Mouse (Mus musculus): ENCODE measurements around the gene 9530077C05Rik.
"Not testable (repeated sequence)": the region's sequence is repeated elsewhere in the genome, so short reads cannot be mapped to it uniquely, and the experiment has no call there.

The 9530077C05Rik gene

DNA sequence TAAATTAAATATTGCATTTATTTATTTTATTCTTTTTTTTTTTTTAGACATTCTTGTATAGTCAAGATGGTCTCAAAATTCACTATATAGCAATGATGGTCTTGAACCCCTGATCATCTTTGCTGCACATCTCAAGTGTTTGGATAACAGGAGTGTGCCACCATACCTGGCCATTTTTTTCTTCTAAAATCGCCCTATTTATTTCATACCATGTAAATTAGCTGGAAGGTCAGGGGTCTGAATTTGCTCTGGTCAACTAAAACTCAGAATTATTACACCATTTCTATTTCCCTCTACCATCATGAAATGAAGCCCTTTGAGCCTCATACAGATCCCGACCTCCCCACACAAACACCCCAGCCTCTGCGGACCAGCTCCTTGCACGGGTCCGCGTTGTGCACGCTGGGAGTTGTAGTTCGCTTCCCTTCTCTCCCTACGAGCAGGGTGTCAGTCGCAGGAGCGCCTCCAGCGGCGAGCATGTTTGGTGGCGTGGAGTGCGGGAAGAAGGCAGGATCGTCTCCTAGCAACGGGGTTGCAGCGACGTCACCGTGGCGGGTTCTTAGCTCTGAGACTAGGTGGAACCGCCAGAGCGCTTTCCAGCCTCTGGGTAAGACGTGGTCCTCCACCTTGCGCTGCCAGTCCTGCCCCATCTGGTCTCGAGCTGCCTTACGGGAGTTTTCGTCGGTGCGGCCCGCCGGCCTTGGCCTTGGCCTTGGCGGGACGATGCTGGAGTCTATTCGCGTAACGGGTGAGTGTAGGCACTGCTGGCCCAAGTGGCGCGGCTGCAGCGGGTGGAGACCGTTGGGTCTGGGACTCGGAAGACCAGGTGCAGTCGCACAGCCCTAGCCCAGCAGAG is at the start of gene 9530077C05Rik:
Gene 9530077C05Rik (plus strand): TSS at position 512 of the 856 bp plus-strand sequence.
- DNase-seq = peak; percentile 98

DNA sequence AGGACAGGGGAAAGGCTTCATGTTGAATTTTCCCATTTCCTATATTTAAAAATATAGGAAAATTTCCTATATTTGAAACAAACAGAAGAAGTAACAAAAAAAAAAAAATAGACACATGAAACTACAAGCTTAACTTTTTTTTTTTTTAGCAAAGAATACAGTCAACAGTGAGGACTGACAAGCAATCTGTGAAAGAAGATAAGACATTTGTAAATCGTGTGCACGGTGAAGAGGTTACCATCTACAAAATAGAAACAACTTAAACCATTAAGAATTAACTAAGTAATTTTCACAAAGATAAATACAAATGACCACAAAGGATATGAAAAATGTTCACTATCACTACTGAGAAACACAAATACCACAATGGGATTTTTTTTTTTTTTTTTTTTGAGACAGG is 45.1 kb upstream of the 9530077C05Rik start:
- no peak for DNase-seq

DNA sequence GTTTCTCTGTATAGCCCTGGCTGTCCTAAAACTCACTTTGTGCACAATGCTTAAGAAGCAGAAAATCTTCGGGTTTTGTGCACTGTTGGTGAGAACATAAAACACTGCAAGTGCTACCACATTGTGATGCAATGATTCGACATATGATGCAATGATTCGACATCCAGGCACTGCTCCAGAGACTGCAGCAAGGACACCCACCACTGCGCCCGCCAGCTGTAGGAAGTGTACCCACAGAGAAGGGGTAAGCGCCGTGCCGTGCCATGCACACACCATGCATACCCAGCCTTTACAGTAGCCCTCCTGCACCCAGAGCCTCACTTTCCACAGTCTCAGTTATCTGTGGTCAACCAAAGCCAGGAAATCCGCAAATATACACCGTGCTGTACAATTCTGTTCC is 44.7 kb upstream of the 9530077C05Rik start:
- no peak for DNase-seq

DNA sequence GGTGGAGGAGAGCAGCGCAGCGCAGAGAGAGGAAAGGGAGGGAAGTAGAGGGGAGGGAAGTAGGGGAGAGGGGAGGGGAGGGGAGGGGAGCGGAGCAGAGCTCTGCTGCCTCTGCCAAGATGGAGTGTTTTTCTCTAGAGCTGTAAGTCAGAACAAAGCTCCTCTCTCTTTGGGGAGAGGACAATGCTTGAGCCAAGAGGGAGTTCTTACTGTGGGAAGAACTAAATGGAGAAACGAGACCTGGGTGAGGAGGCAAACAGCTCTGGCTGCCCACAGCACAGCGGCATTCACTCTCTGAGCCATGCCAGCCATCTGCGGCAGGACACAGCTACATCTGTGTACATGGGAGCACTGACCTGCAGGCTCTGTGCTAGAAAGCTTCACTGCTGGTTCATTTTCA is 43.3 kb upstream of the 9530077C05Rik start:
- DNase-seq = no peak

DNA sequence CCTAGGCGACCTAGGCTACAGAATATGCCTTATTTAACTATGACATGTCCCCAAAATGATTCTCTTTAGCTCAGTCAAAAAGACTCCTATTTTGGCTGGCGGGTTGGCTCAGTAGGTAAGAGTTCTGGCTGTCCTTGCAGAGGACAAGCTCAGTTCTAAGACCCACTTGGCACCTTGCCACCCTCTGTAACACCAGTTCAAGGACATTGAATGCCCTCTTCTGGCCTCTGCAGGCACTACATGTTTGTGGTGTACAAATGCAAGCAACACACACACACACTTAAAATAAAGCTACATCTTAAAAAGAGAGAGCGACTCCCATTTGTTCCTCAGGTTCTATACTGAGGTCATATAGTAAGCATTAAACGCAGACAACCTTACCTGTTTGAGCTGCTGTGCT is 38.6 kb upstream of the 9530077C05Rik start:
- DNase-seq = peak; percentile 53

DNA sequence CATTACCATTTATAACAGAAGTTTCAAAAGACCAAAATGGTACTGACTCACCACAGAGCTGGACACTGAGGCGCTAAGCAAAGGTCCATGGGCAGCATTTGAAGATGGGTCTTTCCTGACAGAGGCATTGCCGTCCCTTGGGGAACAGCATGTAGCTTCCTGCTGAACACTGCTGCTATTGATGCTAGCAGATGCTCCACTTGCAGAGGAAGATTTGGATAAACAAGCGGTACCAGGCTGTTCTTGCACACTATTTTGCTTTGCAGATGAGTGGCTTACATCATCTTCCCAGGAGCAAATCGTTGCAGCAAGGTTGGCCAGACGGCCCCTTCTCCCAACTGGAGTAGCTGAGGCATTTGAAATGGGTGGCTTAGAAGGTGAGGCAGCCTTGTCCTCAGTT is 35.2 kb upstream of the 9530077C05Rik start:
- DNase-seq = no peak

DNA sequence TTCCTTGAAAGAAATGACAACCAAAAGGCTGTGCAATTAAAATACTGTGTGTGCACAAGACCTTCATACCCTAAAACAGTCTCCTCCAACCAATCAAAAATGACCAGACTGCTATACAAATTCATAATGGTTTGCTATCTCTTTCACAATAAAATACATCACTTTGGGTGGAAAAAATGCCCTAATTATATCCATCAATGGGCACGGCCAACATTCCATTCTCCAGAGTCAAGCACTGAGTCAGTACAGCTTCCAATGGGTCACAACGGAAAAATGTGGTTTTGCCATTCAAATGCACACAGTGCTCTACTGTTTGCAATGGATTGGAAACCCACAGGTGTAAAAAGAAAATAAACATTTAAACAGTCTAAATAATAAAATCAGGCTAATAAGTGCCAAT is 25.4 kb upstream of the 9530077C05Rik start:
- no peak for DNase-seq

DNA sequence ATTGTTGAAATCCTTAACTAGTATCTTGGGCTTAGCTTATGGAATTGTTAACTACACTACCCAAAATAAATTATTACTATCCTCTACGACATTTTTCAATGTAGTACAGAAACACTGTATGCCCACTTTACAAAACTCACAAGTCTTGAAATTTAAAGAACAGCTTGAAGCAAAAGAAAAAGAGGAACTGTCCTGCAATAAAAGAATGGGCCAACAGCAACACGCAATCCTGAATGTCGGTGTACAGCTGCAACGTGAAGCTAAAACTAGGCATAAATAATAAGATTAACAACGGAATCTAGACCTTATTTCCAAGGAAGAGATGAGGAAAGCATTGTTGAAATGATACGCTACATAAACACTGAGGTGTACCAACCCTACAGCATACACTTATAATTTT is 23.4 kb upstream of the 9530077C05Rik start:
- DNase-seq = no peak

DNA sequence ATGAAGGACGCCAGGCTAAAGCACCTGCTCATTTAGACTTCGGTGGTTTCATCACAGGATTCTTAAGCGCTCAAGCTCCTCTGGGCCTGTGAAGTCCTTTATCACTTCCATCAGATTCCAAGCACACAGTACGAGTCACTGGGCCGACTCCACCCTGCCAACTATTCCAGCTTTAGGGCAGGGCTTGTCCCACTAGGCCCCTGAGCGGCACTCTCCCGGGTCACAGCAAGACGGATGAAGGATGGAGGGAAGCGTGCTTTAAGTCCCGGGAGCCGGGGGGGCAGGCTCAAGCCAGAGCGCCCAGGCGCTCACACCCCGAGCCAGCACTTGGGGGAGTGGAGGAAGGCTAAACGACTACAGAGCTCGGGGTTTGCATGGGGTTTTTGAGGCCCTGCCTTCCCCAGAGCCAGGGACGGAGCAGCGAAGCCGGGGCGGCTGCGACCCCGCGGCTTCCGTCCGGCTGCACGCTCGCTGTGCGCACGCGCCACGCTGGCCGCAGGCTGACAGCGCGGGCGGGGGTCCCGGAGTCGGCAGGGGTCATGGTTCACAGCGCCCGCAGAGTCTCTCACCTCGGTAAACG is 22.8 kb upstream of the 9530077C05Rik start:
- DNase-seq = no peak

DNA sequence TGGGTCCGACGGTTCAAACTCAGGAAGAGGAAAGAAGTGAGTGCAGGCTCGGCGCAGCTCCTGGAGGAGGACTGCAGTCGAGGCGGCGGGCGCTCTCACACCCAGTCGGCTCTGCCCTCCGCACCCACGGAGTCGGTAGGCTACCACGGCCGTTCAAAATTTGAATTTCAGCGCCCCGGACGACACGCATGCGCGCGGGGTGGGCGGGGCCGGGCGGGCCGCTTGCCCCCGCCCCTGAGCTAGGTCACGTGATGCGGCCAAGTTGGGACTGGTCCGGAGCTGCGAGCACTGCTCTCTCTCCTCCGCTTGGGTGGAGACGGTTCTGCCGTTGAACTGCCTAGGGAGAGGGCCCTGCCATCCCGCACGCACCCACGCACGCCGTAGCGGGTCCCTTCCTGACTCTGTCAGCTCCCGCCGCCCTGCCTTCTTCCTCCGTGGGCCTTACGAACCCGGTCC is 22.3 kb upstream of the 9530077C05Rik start, which contains the start of gene Anln:
Gene Anln (minus strand): TSS at position 168 of the 456 bp plus-strand sequence.
- DNase-seq = peak; percentile 95

DNA sequence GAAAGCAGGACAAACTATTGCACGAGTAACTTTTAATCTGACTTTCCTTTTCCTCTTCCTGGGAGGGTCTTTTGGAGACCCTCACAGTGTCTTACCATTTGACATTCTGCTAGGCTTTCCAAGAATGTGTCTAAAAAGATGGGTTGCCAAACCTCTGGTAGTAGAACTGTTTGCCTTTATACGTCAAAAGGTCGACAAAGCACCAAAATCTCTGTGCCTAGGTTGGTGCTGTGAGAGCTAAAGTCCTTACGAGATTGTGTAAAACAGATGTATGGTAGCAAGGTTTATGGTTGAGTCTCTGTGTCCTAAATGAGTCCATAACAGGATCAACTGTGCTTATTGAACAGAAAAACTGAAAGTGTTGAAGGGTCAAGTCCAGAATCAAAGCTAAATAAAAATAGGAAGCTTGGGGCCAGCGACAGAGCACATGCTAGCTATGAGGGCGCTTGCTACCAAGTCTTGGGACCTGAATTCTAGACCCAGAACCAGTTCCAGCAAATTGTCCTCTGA is 21.5 kb upstream of the 9530077C05Rik start:
- DNase-seq = no peak

DNA sequence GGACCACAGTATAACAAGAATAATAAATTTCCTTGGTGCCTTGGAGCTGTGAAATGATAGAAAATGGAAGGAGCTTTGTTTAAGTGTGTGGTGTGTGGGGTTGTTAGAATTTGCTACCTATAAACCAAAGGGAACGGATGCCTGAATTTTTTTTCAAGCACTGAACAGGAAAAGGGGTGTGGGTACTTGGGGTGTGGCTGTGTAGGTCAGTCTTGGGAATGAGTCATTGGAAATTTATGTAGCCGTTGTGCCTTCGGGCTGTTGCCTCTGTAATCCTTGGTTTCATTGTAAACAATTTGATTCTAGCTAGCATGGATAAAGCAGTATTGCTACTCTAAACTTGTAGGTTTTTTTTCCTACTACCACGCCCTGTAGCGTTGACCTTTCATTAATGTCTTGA is 20.9 kb upstream of the 9530077C05Rik start:
- no peak for DNase-seq

DNA sequence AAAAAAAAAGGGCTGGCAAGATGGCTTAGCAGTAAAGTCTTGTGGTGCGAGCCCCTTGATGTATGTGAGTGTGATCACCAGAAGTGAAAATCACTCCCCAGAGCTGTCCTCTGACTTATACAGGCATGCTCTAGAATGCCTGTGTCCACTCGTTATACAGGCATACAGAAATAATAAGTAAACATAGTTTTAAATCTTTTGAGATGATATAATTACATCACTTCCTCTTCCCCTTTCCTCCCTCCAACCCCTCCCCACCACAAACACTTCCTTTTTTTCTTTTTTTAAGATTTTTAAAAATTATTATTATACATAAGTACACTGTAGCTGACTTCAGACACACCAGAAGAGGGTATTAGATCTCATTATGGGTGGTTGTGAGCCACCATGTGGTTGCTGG is 16.6 kb upstream of the 9530077C05Rik start:
- no peak for DNase-seq

DNA sequence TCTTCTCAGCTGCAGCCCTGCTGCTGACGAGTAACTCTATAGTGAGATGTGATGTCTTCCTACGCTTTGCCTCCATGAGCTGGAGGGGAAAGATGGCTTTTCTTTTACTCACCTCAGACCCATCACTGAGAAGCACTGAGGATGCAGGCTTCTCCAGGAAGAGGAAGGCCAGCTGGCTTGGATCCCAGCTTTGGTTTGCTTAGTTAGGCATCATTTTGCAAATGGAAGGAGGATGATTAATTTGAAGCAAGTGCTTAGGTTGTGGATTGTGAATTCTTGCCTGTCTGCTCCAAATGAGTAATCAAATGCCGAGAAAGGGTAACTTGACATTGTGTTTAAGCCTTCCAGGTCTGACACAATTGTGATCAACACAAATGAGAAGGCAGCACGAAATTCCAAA is 12.3 kb upstream of the 9530077C05Rik start:
- DNase-seq = no peak

DNA sequence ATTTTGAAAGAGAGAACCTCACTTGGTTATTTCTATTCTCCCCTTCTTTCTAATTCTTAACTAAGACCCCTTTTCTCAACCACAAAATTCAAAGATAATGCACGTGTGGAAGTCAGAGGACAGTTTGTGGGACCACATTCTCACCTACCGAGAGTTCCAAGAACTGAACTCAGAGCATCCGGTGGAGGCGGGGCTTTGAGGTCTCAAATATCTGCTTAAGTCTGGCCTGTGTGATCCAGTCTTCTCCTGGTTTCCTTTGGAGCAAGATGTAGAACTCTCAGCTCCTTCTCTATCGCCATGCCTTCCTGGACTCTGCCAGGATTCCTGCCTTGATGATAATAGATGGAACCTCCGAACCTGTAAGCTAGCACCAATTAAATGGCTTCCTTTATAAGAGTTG is 9.3 kb upstream of the 9530077C05Rik start:
- no peak for DNase-seq

DNA sequence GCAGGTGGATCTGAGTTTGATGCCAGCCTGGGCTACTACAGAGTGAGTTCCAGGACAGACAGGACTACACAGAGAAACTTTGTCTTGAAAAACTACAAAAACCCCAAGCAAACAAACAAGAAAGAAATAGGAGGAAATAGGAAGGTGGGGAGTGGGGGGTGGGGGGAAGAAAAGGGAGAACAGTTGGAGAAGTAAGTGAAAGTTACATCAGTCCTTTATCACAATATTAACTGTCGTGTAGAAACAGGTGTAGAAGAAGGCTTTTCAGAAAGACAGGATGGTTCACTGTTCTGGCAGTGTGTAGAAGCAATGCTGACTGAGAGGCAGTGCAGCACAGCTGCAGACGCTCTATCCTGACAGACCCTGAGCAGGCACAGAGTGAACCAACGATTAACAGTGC is 8.3 kb upstream of the 9530077C05Rik start:
- no peak for DNase-seq

DNA sequence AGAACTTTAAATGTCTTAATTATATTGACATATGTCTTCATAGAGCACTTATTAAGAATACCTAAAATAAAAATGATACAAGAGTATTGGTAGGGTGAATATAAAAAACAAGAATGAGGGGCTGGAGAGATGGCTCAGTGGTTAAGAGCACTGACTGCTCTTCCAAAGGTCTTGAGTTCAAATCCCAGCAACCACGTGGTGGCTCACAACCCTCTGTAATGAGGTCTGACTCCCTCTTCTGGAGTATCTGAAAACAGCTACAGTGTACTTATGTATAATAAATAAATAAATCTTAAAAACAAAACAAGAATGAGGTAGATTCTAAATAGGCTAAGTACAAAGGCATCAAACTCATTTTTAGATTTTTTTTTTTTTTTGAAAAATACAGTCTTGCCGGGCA is 7.8 kb upstream of the 9530077C05Rik start:
- not testable (repeated sequence) for DNase-seq

DNA sequence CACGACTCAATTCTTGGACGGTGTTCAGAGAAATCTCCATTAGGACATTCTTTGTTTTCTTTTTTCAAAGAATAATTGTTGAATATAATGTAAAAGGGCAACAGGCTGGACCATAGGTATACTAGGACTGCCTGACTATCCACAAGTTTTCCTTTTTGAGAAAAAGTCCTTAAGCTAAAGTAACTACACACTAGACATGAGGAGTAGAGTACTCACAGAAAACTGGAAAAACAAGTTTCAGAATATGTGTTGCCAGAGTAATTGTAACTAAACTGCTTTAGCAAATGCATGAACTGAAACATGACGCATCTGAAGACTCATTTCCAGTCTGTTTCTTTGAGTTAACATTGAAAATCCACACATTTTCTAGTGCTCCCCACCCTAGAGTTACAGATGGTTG is 5.9 kb upstream of the 9530077C05Rik start:
- DNase-seq = no peak

DNA sequence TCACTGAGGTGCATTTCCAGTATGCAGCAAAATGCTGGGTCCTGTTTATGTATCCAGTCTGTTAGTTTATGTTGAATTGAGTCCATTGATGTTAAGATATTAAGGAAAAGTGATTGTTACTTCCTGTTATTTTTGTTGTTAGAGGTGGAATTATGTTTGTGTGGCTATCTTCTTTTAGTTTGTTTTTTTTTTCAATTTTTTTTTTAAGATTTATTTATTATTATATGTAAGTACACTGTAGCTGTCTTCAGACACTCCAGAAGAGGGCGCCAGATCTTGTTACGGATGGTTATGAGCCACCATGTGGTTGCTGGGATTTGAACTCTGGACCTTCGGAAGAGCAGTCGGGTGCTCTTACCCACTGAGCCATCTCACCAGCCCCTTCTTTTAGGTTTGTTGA is 3.7 kb upstream of the 9530077C05Rik start:
- not testable (repeated sequence) for DNase-seq

DNA sequence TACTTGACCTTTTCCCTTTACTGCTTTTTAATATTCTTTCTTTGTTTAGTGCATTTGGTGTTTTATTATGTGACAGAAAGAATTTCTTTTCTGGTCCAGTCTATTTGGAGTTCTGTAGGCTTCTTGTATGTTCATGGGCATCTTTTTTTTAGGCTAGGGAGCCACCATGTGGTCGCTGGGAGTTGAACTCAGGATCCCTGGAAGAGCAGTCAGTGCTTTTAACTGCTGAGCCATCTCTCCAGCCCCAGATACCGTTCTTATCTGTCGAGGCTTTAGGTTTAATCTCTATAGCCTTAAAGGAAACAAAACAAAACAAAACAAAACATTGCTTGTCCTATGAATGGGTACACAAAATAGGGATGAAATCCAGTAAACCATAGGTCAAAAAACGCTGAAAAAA is 3.0 kb upstream of the 9530077C05Rik start:
- DNase-seq = peak; percentile 27

DNA sequence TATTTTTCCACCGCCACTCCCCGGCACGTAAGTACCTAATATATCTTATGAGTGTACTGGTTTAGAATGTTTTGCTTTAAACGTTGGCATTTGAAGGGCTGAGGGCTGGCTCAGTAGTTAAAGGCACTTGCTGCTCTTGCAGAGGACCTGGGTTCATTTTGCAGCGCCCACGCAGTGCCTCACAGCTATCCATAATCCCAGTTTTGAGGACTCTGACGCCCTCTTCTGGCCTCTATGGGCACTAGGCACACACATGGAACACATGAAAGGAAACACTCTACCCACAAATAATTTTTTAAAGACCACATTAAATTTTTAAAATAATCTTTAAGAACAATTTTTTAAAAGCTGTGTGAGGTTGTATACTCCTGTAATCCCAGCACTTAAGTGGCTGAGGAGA is 1.8 kb upstream of the 9530077C05Rik start:
- DNase-seq = no peak

DNA sequence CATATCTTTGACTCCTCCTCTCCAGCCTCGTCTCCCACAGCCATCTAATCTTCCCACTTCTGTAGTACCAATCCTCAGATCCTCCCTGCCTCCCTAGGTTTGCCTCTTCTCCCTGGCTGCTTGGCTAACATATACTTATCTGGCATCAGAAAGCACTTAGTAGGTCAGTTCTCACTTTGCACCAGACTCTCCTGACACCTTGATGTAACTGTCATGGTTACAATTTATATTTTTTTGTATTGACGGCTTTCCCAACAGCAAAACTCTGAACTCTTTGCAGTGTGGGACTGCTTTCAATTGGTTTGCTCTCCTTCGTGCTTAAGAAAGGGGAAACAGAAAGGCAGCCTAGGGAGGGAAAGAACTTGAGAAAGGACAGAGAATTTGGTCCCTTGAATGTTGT is 4.9 kb downstream of the 9530077C05Rik start:
- DNase-seq = no peak

DNA sequence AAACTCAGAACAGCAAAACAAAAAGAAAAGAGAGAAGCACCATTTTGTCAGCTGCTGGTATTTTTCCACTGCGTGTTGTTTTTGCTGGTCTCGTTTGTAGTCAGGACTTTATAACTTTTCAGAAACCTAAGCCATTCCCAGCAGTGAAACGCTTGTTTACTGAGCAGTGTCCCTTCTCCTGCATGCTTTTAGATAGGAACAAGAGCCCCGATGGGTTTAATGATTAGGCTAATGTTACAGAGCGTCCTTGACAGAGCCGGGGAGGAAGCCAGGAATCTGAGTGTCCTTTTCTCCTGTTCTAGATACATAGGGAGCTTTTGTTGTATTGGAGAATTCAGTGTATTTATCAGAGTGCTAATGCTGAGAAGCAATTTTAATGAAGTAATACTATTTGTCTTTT is 6.2 kb downstream of the 9530077C05Rik start:
- DNase-seq = no peak

DNA sequence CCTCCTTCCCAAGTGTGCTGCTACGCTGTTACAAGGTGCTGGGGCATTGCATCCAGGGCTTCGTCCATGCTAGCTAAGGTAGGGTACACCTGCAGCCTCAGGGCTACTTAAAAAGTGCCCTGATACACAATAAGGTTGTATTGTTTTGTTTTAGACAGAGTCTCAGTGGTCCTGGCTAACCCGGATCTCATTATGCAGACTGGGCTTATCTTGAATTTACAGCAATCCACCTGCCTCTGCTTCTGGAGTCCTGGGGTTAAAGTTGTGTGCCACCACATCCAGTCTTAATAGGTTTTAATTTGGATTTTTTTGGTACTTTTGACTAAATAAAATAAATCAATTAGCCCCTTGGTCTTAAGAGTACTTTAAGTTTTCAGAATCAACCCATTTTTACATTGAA is 8.6 kb downstream of the 9530077C05Rik start:
- DNase-seq = no peak
